Mouse (Mus musculus) gastrocnemius, postnatal 36 days (tissue): ENCODE data around the gene Nudt14. TPM values are rescaled to one million over a fixed set of nuclear protein-coding genes. Genes with fewer than 3 reads are reported as not detected.

ENCODE experiments used
- DNase-seq, 2 experiments: peaks; one replicate each; pipeline ENCODE4 v3.0.0; 2022
- intact Hi-C: fragments of 180-260 bp; cut with DNase I; formaldehyde crosslinking; loops from one replicate; pipeline ENCODE4 v1.15.1; 2025
- microRNA-seq, 2 experiments: library from miRNA; unstranded; fragments of <30 nt; microRNA quantifications; one replicate each; pipeline ENCODE4 v1.2.0; 2021
- total RNA-seq, 2 experiments: library from RNA; stranded (reverse); gene quantifications; 2 replicates each; pipeline ENCODE4 v1.2.3; 2021

Nudt14 gene
- total RNA-seq, 2 experiments from 2014 or later, result 7.5 to 8.2 TPM

- intact Hi-C loops, result no loop called here
- DNase-seq, result no peak
These were observed 24.4 kb downstream of the Nudt14 start for GRCm38 (mm10) chr12:112917486-112917885.

- DNase-seq, result peak; percentile 68 to 69
- intact Hi-C loops, result no loop called here
These were observed 25.1 kb downstream of the Nudt14 start for GRCm38 (mm10) chr12:112916698-112917400.

GRCm38 (mm10) chr12:112915587-112915986 lies 26.3 kb downstream of the Nudt14 start:
- intact Hi-C loops, result no loop called here
- DNase-seq, result no peak

- DNase-seq, result no peak
- intact Hi-C loops, result no loop called here
These were observed 27.4 kb downstream of the Nudt14 start for GRCm38 (mm10) chr12:112914527-112914926.

- DNase-seq, result no peak
- intact Hi-C loops, result no loop called here
These were observed 28.8 kb downstream of the Nudt14 start for GRCm38 (mm10) chr12:112912951-112913745.

GRCm38 (mm10) chr12:112911701-112912100 lies 30.2 kb downstream of the Nudt14 start:
- no peak for DNase-seq
- intact Hi-C loops, result no loop called here

GRCm38 (mm10) chr12:112908991-112909390 lies 32.9 kb downstream of the Nudt14 start:
- intact Hi-C loops, result no loop called here
- DNase-seq, result no peak

GRCm38 (mm10) chr12:112905001-112905400 lies 36.9 kb downstream of the Nudt14 start:
- DNase-seq, result peak in 1 of 2 experiments; percentile 12
- intact Hi-C loops, result no loop called here

GRCm38 (mm10) chr12:112903941-112904340 lies 38.0 kb downstream of the Nudt14 start:
- peak; percentile 35 to 43 for DNase-seq
- intact Hi-C loops, result no loop called here

GRCm38 (mm10) chr12:112900641-112901040 lies 41.3 kb downstream of the Nudt14 start:
- intact Hi-C loops, result no loop called here
- DNase-seq, result no peak

- no peak for DNase-seq
These were observed 43.0 kb downstream of the Nudt14 start for GRCm38 (mm10) chr12:112898960-112899359.

GRCm38 (mm10) chr12:112898351-112898750 lies 43.6 kb downstream of the Nudt14 start:
- DNase-seq, result no peak
- intact Hi-C loops, result no loop called here

More at GRCm38 (mm10) chr12:112898960-112899359, 43.0 kb downstream of the Nudt14 start:
- intact Hi-C loops, result no loop called here

- intact Hi-C loops, result no loop called here
- DNase-seq, result peak in 1 of 2 experiments; percentile 61
These were observed 44.3 kb downstream of the Nudt14 start for GRCm38 (mm10) chr12:112897522-112898212.

- no peak for DNase-seq
- intact Hi-C loops, result no loop called here
These were observed 47.0 kb downstream of the Nudt14 start for GRCm38 (mm10) chr12:112894969-112895368.

- intact Hi-C loops, result no loop called here
- no peak for DNase-seq
These were observed 47.5 kb downstream of the Nudt14 start for GRCm38 (mm10) chr12:112894303-112894884.

GRCm38 (mm10) chr12:112885465-112885864 lies 56.5 kb downstream of the Nudt14 start:
- DNase-seq, result no peak
- intact Hi-C loops, result no loop called here

Small RNA genes within 50 kb of the gene (microRNA-seq; reads per million reads assigned to microRNA genes)
- gene Mir6941, result 0 reads per million in 2 experiments

Other genes starting within 250 kb of the Nudt14 start
- gene Cep170b, start 221.7 kb downstream of the Nudt14 start, total RNA-seq, result 10 to 100 TPM; 11.2 to 12.3 TPM
- gene Pld4, start 181.5 kb downstream of the Nudt14 start, total RNA-seq, result 1 to 10 TPM; 2.3 to 3.0 TPM
- 1 to 10 TPM; 5.0 to 7.0 TPM for gene Ahnak2, start 139.5 kb downstream of the Nudt14 start, total RNA-seq
- under 1 TPM; 0.31 to 0.64 TPM for gene Clba1, start 133.2 kb downstream of the Nudt14 start, total RNA-seq
- gene Cdca4, start 112.7 kb downstream of the Nudt14 start, total RNA-seq, result 1 to 10 TPM; 2.1 to 3.0 TPM
- gene Gpr132, start 73.9 kb downstream of the Nudt14 start, total RNA-seq, result under 1 TPM; 0.10 to 0.26 TPM
- gene Jag2, start 12.3 kb downstream of the Nudt14 start, total RNA-seq, result 10 to 100 TPM; 18.0 to 19.6 TPM
- 10 to 100 TPM; 12.7 to 13.5 TPM for gene Btbd6, start 34.4 kb upstream of the Nudt14 start, total RNA-seq
- gene Brf1, start 58.6 kb upstream of the Nudt14 start, total RNA-seq, result 10 to 100 TPM; 16.8 to 20.9 TPM
- gene Pacs2, start 72.4 kb upstream of the Nudt14 start, total RNA-seq, result 10 to 100 TPM; 34.9 to 36.6 TPM
- gene Tex22, start 132.4 kb upstream of the Nudt14 start, total RNA-seq, result under 1 TPM; 0.22 to 0.31 TPM
- 10 to 100 TPM; 32.3 to 36.1 TPM for gene Mta1, start 156.2 kb upstream of the Nudt14 start, total RNA-seq
- gene Crip2, start 198.1 kb upstream of the Nudt14 start, total RNA-seq, result 10 to 100 TPM; 30.9 to 39.3 TPM
- 10 to 100 TPM; 73.5 to 88.6 TPM for gene Crip1, start 204.2 kb upstream of the Nudt14 start, total RNA-seq
- gene Tedc1, start 214.3 kb upstream of the Nudt14 start, total RNA-seq, result under 1 TPM; 0.56 to 0.67 TPM
- under 1 TPM; 0.15 TPM for gene Tmem121, start 243.8 kb upstream of the Nudt14 start, total RNA-seq